Mouse (Mus musculus): Measurements from ENCODE around the gene Znrf1. TPM values are rescaled to one million over a fixed set of nuclear protein-coding genes. Genes with fewer than 3 reads are reported as not detected.

Gene Znrf1
- polyA plus RNA-seq, 1 experiment from 2014 or later: 34.5 TPM

- 4% methylated on average over 8 of the region's 8 CpGs for WGBS
- no peak overlapping the region for H3K27ac ChIP-seq
- no peak for ATAC-seq (ENCODE audit: low FRiP score, low read depth)
These were observed 1.9 kb downstream of the Znrf1 start for GRCm38 (mm10) chr8:111537765-111538158.

GRCm38 (mm10) chr8:111538194-111538593 lies 2.3 kb downstream of the Znrf1 start:
- peak overlapping the region; percentile 98 for H3K4me3 ChIP-seq
- H3K27ac ChIP-seq: no peak overlapping the region
- H3K4me1 ChIP-seq: peaks cover 43% of the 10 kb centered on the region
- H3K4me2 ChIP-seq (replicated peaks): peak overlapping the region; percentile 89
- peaks cover 7% of the 10 kb centered on the region; the same call in 1 of the 2 replicates for H3K36me3 ChIP-seq
- no peaks in the 10 kb centered on the region for H3K27me3 ChIP-seq
- no peaks in the 10 kb centered on the region for H3K9me3 ChIP-seq
- ATAC-seq (ENCODE audit: low FRiP score, low read depth): no peak
- peak overlapping the region; percentile 95 for H3K9ac ChIP-seq
- WGBS: 10% methylated on average over 2 of the region's 2 CpGs

More at GRCm38 (mm10) chr8:111537765-111538158, 1.9 kb downstream of the Znrf1 start:
- Histone ChIP-seq H3K9ac (peak overlapping the region; percentile 95), H3K27me3 (no peaks in the 10 kb centered on the region), H3K36me3 (peaks cover 3% of the 10 kb centered on the region; the same call in 1 of the 2 replicates), H3K4me3 (peak overlapping the region; percentile 98), H3K4me1 (peaks cover 43% of the 10 kb centered on the region), H3K4me2 (replicated peaks) (peak overlapping the region; percentile 89), H3K9me3 (no peaks in the 10 kb centered on the region)

DNA sequence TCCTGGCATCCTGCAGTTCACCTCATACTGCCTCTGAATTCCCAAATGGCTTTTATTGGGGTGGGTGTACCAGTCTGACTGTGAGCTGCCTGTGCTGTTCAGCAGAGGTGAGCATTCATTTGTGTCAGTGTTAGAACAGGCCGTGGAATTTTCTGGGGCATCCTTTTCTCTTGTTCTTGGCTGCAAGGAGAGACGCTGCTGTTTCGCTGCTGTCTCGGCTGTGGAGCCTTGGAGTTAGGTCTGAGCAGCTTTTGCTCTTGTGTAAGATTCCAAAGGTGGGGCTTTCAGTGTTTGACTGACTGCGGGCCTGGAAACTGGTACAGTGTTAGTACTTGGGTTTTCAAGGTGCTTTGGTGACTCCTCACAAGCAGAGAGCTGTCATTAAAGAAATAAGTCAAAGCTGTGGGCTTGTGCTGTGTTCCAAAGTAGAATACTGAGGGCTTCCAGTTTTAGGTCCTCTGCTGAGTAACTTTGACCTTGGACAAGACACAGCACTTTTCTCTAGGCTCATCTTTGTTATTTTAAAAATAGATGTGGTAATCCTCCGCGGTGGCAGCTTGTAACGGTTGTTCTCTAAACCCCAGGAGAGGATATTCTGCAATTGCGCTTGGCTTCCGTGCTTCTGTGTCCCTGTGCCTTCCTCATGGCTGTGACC lies 3.7 kb downstream of the Znrf1 start:
- WGBS: 70% methylated on average over 10 of the region's 10 CpGs
- Histone ChIP-seq H3K27ac (no peak overlapping the region), H3K27me3 (no peaks in the 10 kb centered on the region), H3K4me2 (replicated peaks) (peak overlapping the region; percentile 89), H3K9me3 (no peaks in the 10 kb centered on the region), H3K9ac (peak overlapping the region; percentile 5; the same call in 1 of the 2 replicates), H3K36me3 (peaks cover 20% of the 10 kb centered on the region), H3K4me3 (peak overlapping the region; percentile 98), H3K4me1 (peaks cover 43% of the 10 kb centered on the region)
- ATAC-seq (ENCODE audit: low FRiP score, low read depth): no peak

DNA sequence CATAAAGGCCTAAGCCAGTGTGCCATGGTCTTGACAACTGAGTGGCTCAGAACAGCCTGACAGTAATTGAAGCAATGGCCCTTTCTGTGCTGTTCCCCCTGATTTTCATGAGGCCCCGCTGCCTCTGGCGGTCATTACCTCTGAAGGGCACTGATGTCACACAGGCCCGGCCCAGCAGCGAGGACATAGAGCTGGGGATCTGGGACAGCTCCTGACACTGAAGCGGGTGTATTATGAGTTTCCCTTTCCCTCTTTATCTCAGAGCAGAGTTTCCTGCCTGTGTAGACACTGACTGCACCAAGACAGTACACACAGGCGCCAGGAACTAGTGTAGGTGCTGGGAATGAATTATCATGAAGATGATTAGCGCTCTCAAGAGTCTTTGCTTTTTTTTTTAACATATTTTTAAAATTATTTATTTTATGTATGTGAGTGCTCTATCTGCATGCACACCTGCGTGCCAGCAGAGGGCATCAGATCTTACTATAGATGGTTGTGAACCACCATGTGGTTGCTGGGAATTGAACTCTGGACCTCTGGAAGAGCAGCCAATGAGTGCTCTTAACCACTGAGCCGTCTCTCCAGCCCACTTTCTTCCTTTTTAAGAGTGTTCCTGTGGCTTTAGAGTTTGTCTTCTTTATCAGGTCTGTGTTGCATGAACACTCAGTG lies 7.9 kb downstream of the Znrf1 start:
- Histone ChIP-seq H3K4me3 (no peak overlapping the region), H3K27me3 (no peaks in the 10 kb centered on the region), H3K9me3 (no peaks in the 10 kb centered on the region), H3K4me1 (peaks cover 29% of the 10 kb centered on the region), H3K36me3 (peaks cover 28% of the 10 kb centered on the region), H3K9ac (no peak overlapping the region), H3K4me2 (replicated peaks) (no peak overlapping the region), H3K27ac (no peak overlapping the region)
- WGBS: 94% methylated on average over 9 of the region's 9 CpGs
- ATAC-seq (ENCODE audit: low FRiP score, low read depth): no peak

DNA sequence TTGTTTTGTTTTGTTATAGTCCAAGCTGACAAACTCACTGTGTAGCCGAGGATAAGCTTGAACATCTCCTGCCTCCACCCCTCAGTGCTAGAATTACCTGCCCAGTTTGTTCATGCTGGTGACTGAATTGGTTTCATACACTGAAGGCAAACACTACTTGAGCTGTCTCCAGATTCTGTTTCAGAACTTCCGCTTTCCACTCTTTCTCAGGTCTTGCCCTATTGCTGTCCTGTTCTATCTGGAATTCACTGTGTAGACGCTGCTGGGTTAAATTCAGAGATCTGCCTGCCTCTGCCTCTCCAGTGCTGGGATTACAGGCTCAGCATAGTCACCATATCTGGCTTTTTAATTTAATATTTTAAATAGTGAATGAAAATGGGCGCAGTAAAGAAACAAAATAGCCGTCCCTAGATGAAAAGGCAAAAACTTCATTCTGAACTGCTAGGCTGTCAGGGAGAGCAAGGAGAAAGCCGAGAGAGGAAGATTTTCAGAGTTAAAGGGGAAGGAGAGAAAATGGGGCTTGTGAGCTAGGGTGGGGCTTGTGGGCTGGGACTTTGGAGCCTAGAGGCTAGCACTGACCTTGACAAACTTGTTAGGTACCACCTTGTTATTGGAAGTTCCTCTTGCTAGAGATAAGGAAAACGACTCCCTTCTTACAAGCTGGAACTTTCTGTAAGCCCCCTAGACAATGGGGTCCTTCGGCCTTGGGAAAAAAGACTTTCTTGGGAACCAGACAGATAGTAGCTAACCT lies 9.7 kb downstream of the Znrf1 start:
- no peak for ATAC-seq (ENCODE audit: low FRiP score, low read depth)
- H3K4me3 ChIP-seq: no peak overlapping the region
- no peak overlapping the region for H3K27ac ChIP-seq
- H3K4me2 ChIP-seq (replicated peaks): no peak overlapping the region
- WGBS: 89% methylated on average over 8 of the region's 8 CpGs
- H3K9ac ChIP-seq: no peak overlapping the region
- H3K4me1 ChIP-seq: peaks cover 24% of the 10 kb centered on the region
- H3K9me3 ChIP-seq: no peaks in the 10 kb centered on the region
- H3K27me3 ChIP-seq: no peaks in the 10 kb centered on the region
- peaks cover 28% of the 10 kb centered on the region for H3K36me3 ChIP-seq

DNA sequence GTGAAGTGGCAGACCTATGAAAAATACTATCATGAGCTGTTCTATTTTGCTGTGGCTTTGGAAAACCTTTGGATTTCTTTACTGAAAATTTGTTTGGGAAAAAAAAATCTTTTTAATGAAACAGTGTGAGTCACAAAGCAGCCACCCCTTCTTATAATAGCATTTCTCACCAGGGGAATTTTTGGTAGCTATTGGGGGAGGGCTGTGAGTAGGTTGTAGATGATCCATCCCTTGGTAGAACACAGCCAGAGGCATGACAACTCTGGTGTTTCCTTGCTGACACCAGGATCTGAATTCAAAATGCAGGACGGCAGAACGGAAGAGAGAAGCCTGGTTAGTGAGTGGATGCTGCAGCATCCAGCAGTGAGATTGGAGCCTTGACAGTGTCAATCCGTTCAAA lies 11.2 kb downstream of the Znrf1 start:
- H3K36me3 ChIP-seq: peaks cover 26% of the 10 kb centered on the region
- H3K27ac ChIP-seq: no peak overlapping the region
- H3K4me3 ChIP-seq: no peak overlapping the region
- WGBS: 90% methylated on average over 3 of the region's 3 CpGs
- no peak overlapping the region for H3K4me2 ChIP-seq (replicated peaks)
- no peaks in the 10 kb centered on the region for H3K27me3 ChIP-seq
- no peaks in the 10 kb centered on the region for H3K9me3 ChIP-seq
- ATAC-seq (ENCODE audit: low FRiP score, low read depth): no peak
- no peak overlapping the region for H3K9ac ChIP-seq
- H3K4me1 ChIP-seq: peaks cover 19% of the 10 kb centered on the region

GRCm38 (mm10) chr8:111548201-111548600 lies 12.3 kb downstream of the Znrf1 start:
- Histone ChIP-seq H3K9me3 (no peaks in the 10 kb centered on the region), H3K27ac (no peak overlapping the region), H3K4me2 (replicated peaks) (no peak overlapping the region), H3K9ac (no peak overlapping the region), H3K4me1 (peaks cover 19% of the 10 kb centered on the region), H3K27me3 (no peaks in the 10 kb centered on the region), H3K4me3 (no peak overlapping the region), H3K36me3 (peaks cover 21% of the 10 kb centered on the region)
- ATAC-seq (ENCODE audit: low FRiP score, low read depth): no peak
- 79% methylated on average over 6 of the region's 6 CpGs for WGBS

GRCm38 (mm10) chr8:111550002-111550870 lies 14.3 kb downstream of the Znrf1 start:
- no peak overlapping the region for H3K9ac ChIP-seq
- H3K4me2 ChIP-seq (replicated peaks): no peak overlapping the region
- peaks cover 7% of the 10 kb centered on the region; the same call in 1 of the 2 replicates for H3K36me3 ChIP-seq
- no peak for ATAC-seq (ENCODE audit: low FRiP score, low read depth)
- no peak overlapping the region for H3K4me3 ChIP-seq
- H3K27ac ChIP-seq: peak overlapping the region; percentile 28; the same call in 1 of the 2 replicates
- no peaks in the 10 kb centered on the region for H3K9me3 ChIP-seq
- H3K27me3 ChIP-seq: no peaks in the 10 kb centered on the region
- 72% methylated on average over 9 of the region's 9 CpGs for WGBS
- peaks cover 21% of the 10 kb centered on the region for H3K4me1 ChIP-seq

- Histone ChIP-seq H3K4me1 (peaks cover 23% of the 10 kb centered on the region), H3K27ac (no peak overlapping the region)
- WGBS: 53% methylated on average over 8 of the region's 8 CpGs
These were observed 15.7 kb downstream of the Znrf1 start for GRCm38 (mm10) chr8:111551511-111552130.

GRCm38 (mm10) chr8:111561824-111562223 lies 25.9 kb downstream of the Znrf1 start:
- 89% methylated on average over 4 of the region's 4 CpGs for WGBS
- no peaks in the 10 kb centered on the region for H3K9me3 ChIP-seq
- no peak overlapping the region for H3K27ac ChIP-seq
- no peak overlapping the region for H3K9ac ChIP-seq
- no peak overlapping the region for H3K4me2 ChIP-seq (replicated peaks)
- no peaks in the 10 kb centered on the region for H3K27me3 ChIP-seq
- no peak overlapping the region for H3K4me3 ChIP-seq
- no peaks in the 10 kb centered on the region; the same call in 1 of the 2 replicates for H3K36me3 ChIP-seq
- H3K4me1 ChIP-seq: peaks cover 39% of the 10 kb centered on the region
- no peak for ATAC-seq (ENCODE audit: low FRiP score, low read depth)

More at GRCm38 (mm10) chr8:111551511-111552130, 15.7 kb downstream of the Znrf1 start:
- Histone ChIP-seq H3K4me3 (no peak overlapping the region), H3K27me3 (no peaks in the 10 kb centered on the region), H3K4me2 (replicated peaks) (no peak overlapping the region), H3K36me3 (peaks cover 9% of the 10 kb centered on the region; the same call in 1 of the 2 replicates), H3K9me3 (no peaks in the 10 kb centered on the region), H3K9ac (no peak overlapping the region)
- ATAC-seq (ENCODE audit: low FRiP score, low read depth): no peak

DNA sequence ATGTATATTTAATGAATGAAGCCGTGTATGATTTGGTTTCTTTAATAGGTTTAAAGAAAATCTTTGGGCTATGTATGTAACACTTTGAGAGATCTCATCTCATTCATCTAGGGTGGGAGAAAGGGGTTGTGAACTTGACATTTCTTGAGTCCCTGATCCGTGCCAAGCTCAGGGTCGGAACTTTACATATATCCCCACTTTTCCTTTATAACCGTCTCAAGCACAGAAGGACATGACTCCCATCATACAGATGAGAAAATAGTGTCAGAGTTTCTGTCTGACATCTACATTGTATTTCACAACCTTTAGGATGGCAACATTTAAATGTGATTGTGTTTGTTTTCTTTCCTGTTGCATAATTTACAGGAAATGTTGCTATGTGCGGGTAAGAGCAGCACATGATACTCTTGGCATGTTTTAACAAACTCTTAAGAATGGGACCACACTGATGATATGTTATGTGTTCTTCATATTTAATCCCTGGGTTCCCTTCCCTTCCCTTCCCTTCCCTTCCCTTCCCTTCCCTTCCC lies 26.4 kb downstream of the Znrf1 start:
- WGBS: 93% methylated on average over 5 of the region's 5 CpGs

More for the DNA sequence above, 26.4 kb downstream of the Znrf1 start:
- Histone ChIP-seq H3K4me3 (no peak overlapping the region), H3K4me2 (replicated peaks) (no peak overlapping the region), H3K9me3 (no peaks in the 10 kb centered on the region), H3K27me3 (no peaks in the 10 kb centered on the region), H3K36me3 (no peaks in the 10 kb centered on the region; the same call in 1 of the 2 replicates), H3K4me1 (peaks cover 38% of the 10 kb centered on the region), H3K9ac (no peak overlapping the region), H3K27ac (no peak overlapping the region)
- ATAC-seq (ENCODE audit: low FRiP score, low read depth): no peak

All from limb, embryonic 13.5 days (tissue).